Mouse (Mus musculus) brain, embryonic 14.5 days (tissue): ENCODE measurements around the gene Mecr. TPM values are rescaled to one million over a fixed set of nuclear protein-coding genes. Genes with fewer than 3 reads are reported as not detected.
A peak's percentile ranks its signal among the peaks of the same experiment; 100 is the strongest.

Source experiments
- DNase-seq: peaks from one replicate; pipeline ENCODE4 v3.0.0-alpha.2; 2011; ENCODE audit warnings: low read depth
- CTCF ChIP-seq: fragments of 200-500 bp; IDR thresholded peaks from 2 replicates; pipeline ENCODE4 v1.5.1; 2012; ENCODE audit warnings: inconsistent platforms, mild to moderate bottlenecking, moderate library complexity, borderline replicate concordance; ENCODE audit not compliant: insufficient read depth, insufficient read length; ENCODE audit errors: extremely low read depth
- POLR2A ChIP-seq: fragments of 200-500 bp; IDR thresholded peaks from 2 replicates; pipeline ENCODE4 v1.6.1; 2012; ENCODE audit warnings: mild to moderate bottlenecking, inconsistent platforms, borderline replicate concordance; ENCODE audit not compliant: poor library complexity, insufficient read depth, insufficient read length, severe bottlenecking; ENCODE audit errors: extremely low read depth
- polyA plus RNA-seq: library from polyadenylated mRNA; depleted of rRNA; stranded (reverse); fragments of >200 nt; gene quantifications from 2 replicates; pipeline ENCODE4 v1.2.3, GENCODE M21; 2012; rRNA removed

Mecr gene
- polyA plus RNA-seq, 1 experiment, result 28.8 TPM

GRCm38 (mm10) chr4:131915821-131916328 lies 72.6 kb downstream of the Mecr start:
- no peak for TF ChIP-seq POLR2A
- no peak for TF ChIP-seq CTCF
- no peak for DNase-seq

- TF ChIP-seq CTCF, result peak; percentile 77
- no peak for TF ChIP-seq POLR2A
- peak; percentile 41 for DNase-seq
Measured at GRCm38 (mm10) chr4:131916425-131916824, 73.2 kb downstream of the Mecr start.

- TF ChIP-seq POLR2A, result no peak
- TF ChIP-seq CTCF, result no peak
Measured at GRCm38 (mm10) chr4:131917010-131917555, 73.8 kb downstream of the Mecr start.

More at GRCm38 (mm10) chr4:131917010-131917555, 73.8 kb downstream of the Mecr start:
- DNase-seq, result no peak

Other genes with a start within 250 kb of the Mecr start
- 35.7 and 37.2 TPM in 2 replicates for gene Ptpru, start 5.2 kb upstream of the Mecr start, polyA plus RNA-seq
- gene Srsf4, start 30.1 kb downstream of the Mecr start, polyA plus RNA-seq, result 93.0 and 117 TPM in 2 replicates
- 1.0 and 1.1 TPM in 2 replicates for gene Tmem200b, start 78.3 kb downstream of the Mecr start, polyA plus RNA-seq
- gene Gm10300, start 231.2 kb downstream of the Mecr start, polyA plus RNA-seq, result not detected in 2 replicates
- gene Epb41, start 231.9 kb downstream of the Mecr start, polyA plus RNA-seq, result 86.3 and 111 TPM in 2 replicates